Mouse (Mus musculus) liver, postnatal 0 days (tissue): ENCODE data around the gene Ubac2.

Experiments used
- CTCF ChIP-seq: sonication (generic); IDR thresholded peaks from 2 replicates; pipeline ENCODE4 v1.5.1; 2016; ENCODE audit warnings: antibody characterized with exemption, low read depth
- EP300 ChIP-seq: IDR thresholded peaks from 2 replicates; pipeline ENCODE4 v1.6.1; 2016; ENCODE audit warnings: antibody characterized with exemption, low read depth, mild to moderate bottlenecking

- TF ChIP-seq CTCF (no peak), EP300 (no peak)
Measured at GRCm38 (mm10) chr14:121960031-121960430, 81.6 kb downstream of the Ubac2 start.
